Mouse (Mus musculus) E14TG2a.4 (cell line): Measurements from ENCODE around the gene Haspin.

Experiments
- CTCF ChIP-seq: conservative IDR thresholded peaks from 2 replicates; pipeline ENCODE4 v1.5.1; 2014; ENCODE audit warnings: low read length
- POU5F1 ChIP-seq: IDR thresholded peaks from 2 replicates; pipeline ENCODE4 v1.6.1; 2014; ENCODE audit warnings: low read length, borderline replicate concordance

GRCm38 (mm10) chr11:73092877-73093276 is 45.2 kb downstream of the Haspin start:
- TF ChIP-seq CTCF = no peak
- no peak for TF ChIP-seq POU5F1
